Mouse (Mus musculus): ENCODE results near the gene Upf2.
"Not testable (repeated sequence)": the region's sequence is repeated elsewhere in the genome, so short reads cannot be mapped to it uniquely, and the experiment has no call there.

Gene Upf2

DNA sequence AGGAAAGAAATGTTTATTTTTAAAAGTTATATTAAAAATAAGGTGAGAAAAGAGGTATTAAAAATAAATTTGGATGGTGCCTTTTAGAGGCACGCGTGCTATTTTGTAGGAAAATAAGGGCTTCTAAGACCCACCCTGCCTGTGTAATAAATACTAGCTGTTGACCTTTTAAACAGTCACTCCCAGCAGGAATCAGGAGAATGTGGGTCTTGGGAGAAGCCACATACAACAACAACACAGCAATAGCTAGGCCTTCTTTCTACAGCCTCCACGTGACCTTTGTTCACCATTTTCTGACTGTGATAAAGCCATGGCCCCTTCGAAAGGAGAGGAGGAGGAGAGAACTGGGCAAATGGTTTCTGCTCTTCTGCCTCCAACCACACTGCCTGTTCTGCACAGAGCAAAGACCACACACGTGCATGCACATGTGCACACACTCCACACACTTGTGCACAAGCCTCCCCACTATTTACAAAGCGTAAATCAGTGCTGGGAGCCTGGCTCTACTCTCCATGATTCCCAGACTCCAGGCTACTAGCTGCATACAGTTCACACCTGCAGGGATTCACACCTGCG is 121.5 kb downstream of the Upf2 start:
- DNase-seq: no peak

DNA sequence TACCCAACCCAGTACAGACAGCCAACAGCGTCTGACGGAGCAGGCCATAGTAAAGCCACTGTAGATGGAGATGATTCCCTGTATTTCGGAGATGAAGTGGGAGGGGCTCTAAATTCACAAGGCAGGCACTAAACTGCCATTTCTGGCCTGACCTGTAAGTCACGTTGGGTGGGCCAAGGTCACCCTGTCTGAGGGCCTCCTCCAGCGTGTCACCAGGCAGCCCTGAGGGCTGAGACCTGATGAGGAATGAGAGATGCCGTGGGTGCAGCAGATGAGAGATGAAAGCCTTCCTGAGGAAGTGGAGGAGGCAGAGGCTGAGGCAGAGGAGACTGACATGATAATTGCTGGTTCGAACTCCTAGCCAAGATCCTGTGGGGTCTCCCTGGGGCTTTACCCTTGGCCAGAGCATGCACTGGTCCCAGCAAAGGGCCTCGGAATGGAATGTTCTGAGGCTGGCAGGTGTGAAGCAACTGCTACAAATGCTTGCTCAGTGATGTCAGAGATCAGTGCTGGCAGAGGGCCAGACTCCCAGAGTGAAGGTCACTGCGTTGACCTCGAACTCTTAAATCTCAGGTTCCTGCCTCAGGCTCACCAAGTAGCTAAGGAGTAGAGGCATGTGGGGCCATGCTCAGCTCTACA is 123.7 kb downstream of the Upf2 start:
- DNase-seq: no peak

DNA sequence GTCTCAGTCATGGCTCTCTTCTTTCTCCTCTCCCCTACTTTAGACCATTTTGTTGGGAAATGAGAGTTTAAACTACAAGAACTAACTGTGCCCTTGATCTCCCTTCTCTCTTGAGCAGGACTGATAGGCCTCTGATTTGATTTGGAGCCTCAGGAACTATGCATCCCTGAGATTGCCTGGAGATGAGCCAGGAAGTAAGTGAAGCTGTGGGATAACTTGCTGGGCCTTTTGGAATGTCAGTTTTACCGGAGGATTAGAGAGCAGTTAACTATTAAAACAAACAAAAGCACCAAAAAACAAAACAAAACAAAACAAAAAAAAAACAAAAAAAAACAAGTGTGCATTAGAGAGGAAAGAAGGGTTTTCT is 124.2 kb downstream of the Upf2 start:
- DNase-seq: no peak

- DNase-seq: no peak
Measured at GRCm38 (mm10) chr2:6080037-6080436, 128.8 kb downstream of the Upf2 start.

DNA sequence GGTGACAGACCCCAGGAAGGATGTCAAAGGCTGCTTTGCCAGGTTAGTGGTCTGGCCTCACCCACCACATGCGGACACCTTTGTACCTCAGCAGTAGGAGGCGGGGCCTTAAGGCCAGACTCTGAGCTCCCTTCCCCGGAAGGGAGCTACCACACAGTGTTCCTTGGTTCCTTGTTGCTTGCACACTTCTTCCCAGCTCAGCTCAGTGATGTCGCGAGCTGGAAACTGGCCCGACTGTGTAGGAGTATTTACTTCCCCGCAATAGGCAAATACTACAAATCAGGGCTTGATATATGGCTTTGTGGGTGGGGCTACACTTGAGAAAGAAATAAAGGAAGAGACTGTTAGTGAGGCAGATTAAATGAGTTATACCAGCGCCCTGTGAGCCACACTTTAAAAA is 129.8 kb downstream of the Upf2 start:
- DNase-seq: no peak

DNA sequence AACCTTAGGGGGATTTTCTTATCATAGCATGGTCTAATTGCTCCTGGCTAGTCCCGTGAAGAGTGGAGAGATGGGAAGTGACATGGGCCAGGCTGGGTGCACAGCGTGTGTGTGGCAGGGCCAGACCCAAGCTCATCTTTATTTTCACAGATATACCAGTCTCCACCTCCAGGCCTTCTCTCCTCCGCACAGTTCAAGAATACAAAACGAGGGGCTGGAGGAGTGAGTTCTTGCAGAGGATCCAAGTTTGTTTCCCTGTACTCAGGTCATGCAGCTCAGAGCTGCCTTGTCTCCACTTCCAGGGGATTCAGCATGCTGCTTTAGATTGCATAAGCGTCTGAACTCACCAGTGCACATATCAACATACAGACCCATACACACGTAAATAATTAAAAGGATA is 131.3 kb downstream of the Upf2 start:
- no peak for DNase-seq

GRCm38 (mm10) chr2:6083696-6084095 is 132.4 kb downstream of the Upf2 start:
- DNase-seq: no peak

- no peak for DNase-seq
Measured at GRCm38 (mm10) chr2:6085622-6086530, 134.6 kb downstream of the Upf2 start.

- no peak for DNase-seq
Measured at GRCm38 (mm10) chr2:6087151-6087550, 135.9 kb downstream of the Upf2 start.

DNA sequence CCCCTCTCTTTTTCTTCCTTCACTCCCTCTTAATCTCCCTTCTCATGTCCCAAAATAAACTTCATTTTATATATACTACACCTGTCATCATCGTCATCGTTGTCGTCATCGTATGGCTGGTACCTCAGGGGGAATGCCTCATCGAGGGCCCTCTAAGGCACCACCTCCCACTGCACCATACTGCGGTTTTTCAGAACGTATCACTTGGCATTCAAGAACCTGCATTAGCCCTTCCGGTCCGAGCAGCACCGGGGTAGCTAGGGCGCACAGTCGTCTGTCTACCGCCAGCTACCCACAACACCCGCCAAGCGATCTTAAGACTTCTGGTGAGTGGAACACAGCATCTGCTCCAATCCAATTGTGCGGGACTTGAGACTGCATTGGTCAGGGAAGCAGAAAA is 138.7 kb downstream of the Upf2 start:
- not testable (repeated sequence) for DNase-seq

DNA sequence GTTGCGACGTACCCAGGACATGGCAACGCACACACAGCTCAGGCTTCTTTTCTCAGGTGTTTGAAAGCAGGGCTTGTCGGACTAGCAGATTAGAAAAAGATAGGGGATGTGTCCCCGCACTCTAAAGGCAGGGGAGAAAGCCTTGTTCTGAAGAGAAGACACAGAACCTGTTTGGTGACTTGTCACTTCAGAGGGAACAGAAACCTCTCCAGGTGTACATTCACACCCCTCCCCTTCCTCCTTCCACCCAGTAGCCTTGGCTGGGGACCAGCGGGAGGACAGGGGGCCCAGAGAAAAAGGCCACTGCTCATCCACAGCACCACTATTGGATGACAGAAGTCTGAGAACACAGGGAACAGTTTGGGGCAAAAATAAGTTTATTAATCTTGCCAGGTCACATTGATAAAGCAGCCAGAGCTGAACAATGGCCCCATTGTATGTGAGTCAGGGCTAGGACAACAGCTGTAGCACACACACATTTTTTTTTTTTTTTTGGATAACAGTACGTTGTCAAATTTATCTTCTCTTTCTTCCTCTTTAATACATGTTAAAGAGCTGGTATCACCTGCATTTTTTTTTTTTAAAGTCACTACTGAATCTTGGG is 145.9 kb downstream of the Upf2 start:
- no peak for DNase-seq

DNA sequence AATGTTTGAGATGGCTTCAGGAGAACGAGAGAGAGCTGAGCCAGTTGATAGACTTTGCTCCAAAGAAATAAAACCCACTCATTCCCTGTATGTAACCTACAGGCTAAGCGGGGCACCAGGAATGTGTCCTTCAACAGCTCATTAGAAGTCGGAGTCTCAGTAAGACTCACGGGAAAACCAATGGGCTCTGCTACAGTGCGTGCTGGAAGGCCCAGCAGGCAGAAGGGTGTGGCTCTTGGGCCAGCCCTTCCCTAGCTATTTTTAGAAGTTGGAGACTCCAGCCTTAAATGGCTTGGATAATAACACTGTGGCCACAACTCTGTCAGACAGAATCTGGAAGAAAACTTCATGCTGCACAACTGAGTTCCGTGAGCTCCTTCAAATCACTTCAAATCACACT is 147.7 kb downstream of the Upf2 start:
- DNase-seq: no peak

DNA sequence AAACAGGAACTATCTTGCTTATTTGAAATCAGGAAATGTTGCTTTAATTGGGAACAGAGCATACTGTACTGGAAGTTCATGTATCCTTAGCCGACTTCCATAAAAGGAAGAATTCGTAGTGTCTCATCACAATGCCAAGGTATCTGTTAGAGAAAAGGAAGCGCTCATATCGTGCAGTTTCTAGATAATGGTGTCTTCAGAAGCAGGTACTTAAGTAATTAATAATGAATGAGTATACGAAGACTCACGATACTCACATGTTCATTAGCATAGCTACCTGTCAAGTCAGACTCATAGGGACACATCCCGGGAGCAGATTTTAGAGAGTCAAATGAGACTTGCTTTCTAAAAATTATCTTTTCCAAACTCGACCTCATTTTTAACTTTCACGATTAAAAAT is 148.2 kb downstream of the Upf2 start:
- no peak for DNase-seq

DNA sequence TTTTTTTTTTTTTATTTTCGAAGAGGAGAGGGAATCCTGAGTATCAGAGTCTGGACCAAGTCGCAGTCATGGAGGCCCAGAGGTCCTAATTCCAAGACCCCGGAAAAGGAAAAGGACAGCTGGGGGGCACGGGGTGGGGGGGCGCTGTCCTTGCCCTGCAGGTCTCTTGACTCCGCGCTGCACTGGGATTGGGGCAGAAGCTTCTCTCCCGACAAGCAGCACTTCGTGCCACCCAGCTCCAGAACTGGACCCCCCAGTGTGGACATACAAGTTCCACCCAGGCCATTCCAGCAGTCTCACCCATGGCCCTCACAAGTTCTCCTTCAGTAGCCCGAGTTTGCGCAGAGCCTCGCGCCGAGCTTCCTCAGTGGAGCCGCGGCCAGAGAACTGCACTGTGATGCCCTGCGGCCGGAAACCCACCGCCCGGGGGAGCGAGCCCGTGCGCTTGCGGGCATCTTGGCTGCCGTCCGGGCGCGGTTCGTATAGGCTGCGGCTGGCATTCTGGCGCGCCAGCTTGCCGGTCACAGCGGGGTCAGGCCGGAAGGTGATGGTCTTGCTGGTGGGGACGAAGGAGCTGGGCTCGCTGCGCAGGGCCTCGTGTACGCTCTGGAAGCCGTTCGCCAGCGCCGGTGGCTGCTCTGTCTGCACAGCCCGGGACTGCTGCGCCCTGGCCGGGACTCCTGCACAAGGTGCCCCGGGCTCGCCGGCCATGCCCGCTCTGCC is 148.9 kb downstream of the Upf2 start:
- DNase-seq: no peak

GRCm38 (mm10) chr2:6100755-6101154 is 149.5 kb downstream of the Upf2 start:
- DNase-seq: no peak

- DNase-seq: no peak
Measured at GRCm38 (mm10) chr2:6105437-6105836, 154.2 kb downstream of the Upf2 start.

Data from cerebellum, adult 9-10 months (tissue).